Mouse (Mus musculus) E14TG2a.4 (cell line): ENCODE data around the gene Hist1h3f.
"Not testable (repeated sequence)": the region's sequence is repeated elsewhere in the genome, so short reads cannot be mapped to it uniquely, and the experiment has no call there.

Source experiments
- CTCF ChIP-seq: conservative IDR thresholded peaks from 2 replicates; pipeline ENCODE4 v1.5.1; 2014; ENCODE audit warnings: low read length
- NANOG ChIP-seq: IDR thresholded peaks from 2 replicates; pipeline ENCODE4 v1.6.1; 2014; ENCODE audit warnings: borderline replicate concordance, low read length, mixed read lengths

- TF ChIP-seq CTCF, NANOG: not testable (repeated sequence)
These were observed 1.4 kb upstream of the Hist1h3f start for GRCm38 (mm10) chr13:23542225-23542980.
